Mouse (Mus musculus): Measurements from ENCODE around the gene G6pc. TPM values are rescaled to one million over a fixed set of nuclear protein-coding genes. Genes with fewer than 3 reads are reported as not detected.

Gene G6pc
- polyA plus RNA-seq, 1 experiment from 2014 or later, result not detected

DNA sequence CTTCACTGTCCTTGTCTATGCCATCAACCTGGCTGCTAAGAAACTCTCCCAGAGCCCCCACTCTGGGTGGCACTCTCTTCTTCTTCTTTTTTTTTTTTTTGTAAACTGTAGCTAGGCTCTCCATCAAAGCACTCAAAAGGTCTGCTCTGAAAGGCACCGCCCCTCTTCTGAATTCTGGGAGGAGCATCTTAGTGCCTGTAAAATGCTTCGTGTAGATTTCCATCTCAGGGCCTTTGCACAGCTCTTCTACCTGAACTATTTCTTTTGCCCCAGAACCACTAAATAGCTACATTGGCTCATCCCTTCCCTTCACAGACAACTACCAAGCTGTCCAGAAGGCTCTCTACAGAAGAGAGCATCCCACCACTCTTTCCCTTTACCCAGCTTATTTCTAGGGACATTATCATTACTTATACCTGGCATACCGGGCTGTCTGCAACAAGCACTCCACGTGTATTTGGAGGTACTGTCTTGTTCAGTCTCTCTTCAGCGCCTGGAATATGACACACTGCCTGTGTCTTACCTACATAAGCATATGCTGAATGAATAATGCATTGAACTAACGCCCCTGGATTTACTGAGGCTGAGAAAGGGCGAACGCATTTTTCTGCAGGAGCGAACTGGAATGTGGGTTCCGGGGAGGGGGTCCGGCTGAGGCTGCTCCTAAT is 49.2 kb downstream of the G6pc start:
- peaks cover 5% of the 10 kb centered on the region; the same call in 1 of the 2 replicates for H3K36me3 ChIP-seq (ENCODE audit: control insufficient read depth, insufficient read depth, low read length)
- peak overlapping the region; percentile 83 for H3K4me2 ChIP-seq
- no peaks in the 10 kb centered on the region for H3K27me3 ChIP-seq (ENCODE audit: control insufficient read depth, insufficient read depth, low read length)
- H3K4me3 ChIP-seq (ENCODE audit: low read depth, low read length), result peak overlapping the region; percentile 80
- H3K9ac ChIP-seq (ENCODE audit: low read depth, low read length), result peak overlapping the region; percentile 92
- H3K9me3 ChIP-seq (replicated peaks; ENCODE audit: control insufficient read depth, low read length), result no peaks in the 10 kb centered on the region
- H3K27ac ChIP-seq (ENCODE audit: low read depth, low read length), result peak overlapping the region; percentile 65
- no peaks in the 10 kb centered on the region; the same call in 1 of the 2 replicates for H3K4me1 ChIP-seq (ENCODE audit: control insufficient read depth, insufficient read depth, low read length)
- ATAC-seq (replicated peaks; ENCODE audit: insufficient number of reproducible peaks, low FRiP score, low TSS enrichment), result no peak
- WGBS (ENCODE audit: insufficient replicate concordance), result 3% methylated on average over 11 of the region's 11 CpGs

DNA sequence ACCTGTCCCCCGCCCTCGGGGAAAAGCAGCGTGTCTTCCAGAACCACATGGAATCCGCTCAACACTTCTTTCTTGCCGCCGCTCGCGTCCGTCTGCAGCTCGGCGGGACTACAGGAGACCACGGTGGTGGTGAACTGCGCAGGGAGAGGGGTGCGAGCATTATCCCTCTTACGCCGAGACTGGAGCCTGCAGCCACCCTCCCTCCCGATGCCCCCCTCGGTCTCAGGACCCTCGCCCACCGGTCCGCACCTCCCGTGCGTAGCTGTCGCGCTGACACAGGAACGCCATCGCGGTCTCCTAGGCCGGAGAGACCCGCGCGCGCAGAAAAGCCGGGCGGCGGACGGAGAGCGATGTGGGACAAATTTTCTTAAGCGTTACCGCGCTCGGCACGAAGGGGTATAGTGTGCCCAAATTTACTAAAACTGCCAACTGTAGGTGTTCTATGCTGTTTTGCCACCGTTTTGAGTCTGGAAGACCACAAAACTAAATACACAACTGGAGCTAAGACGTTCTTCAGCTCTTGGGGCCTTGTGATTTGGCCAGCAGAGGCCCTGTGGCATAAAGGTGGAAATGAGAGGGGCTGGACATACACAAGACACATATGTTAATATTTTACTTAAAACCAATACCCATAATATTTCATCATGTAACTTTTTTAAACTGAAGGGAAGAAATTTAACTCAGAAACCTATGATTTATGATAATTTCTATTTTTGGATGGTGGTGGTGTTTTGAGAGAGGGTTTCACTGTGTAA is 49.9 kb downstream of the G6pc start, which contains the start of gene Aarsd1:
Gene Aarsd1, minus strand, starts transcription at position 515 of the 755 bp plus-strand sequence.
- Histone ChIP-seq H3K27me3 (ENCODE audit: control insufficient read depth, insufficient read depth, low read length) (no peaks in the 10 kb centered on the region), H3K9ac (ENCODE audit: low read depth, low read length) (peak within 1 kb of the TSS; percentile 92), H3K9me3 (replicated peaks; ENCODE audit: control insufficient read depth, low read length) (no peaks in the 10 kb centered on the region), H3K4me3 (ENCODE audit: low read depth, low read length) (peak within 1 kb of the TSS; percentile 80), H3K4me2 (peak within 1 kb of the TSS; percentile 83), H3K4me1 (ENCODE audit: control insufficient read depth, insufficient read depth, low read length) (no peaks in the 10 kb centered on the region; the same call in 1 of the 2 replicates), H3K36me3 (ENCODE audit: control insufficient read depth, insufficient read depth, low read length) (peaks cover 8% of the 10 kb centered on the region; the same call in 1 of the 2 replicates), H3K27ac (ENCODE audit: low read depth, low read length) (peak within 1 kb of the TSS; percentile 65)
- under 1% methylated on average over 45 of the region's 45 CpGs for WGBS (ENCODE audit: insufficient replicate concordance)
- 0 out of 2 replicates have a peak, but pooled peaks have one; percentile 43 for ATAC-seq (replicated peaks; ENCODE audit: insufficient number of reproducible peaks, low FRiP score, low TSS enrichment)

GRCm38 (mm10) chr11:101418991-101419390 is 51.6 kb downstream of the G6pc start:
- Histone ChIP-seq H3K9me3 (replicated peaks; ENCODE audit: control insufficient read depth, low read length) (no peaks in the 10 kb centered on the region), H3K4me3 (ENCODE audit: low read depth, low read length) (no peak overlapping the region), H3K36me3 (ENCODE audit: control insufficient read depth, insufficient read depth, low read length) (0 out of 2 replicates have a peak, but pooled peaks cover 2% of the 10 kb centered on the region), H3K27ac (ENCODE audit: low read depth, low read length) (no peak overlapping the region), H3K4me2 (no peak overlapping the region), H3K27me3 (ENCODE audit: control insufficient read depth, insufficient read depth, low read length) (no peaks in the 10 kb centered on the region), H3K9ac (ENCODE audit: low read depth, low read length) (no peak overlapping the region; the same call in 1 of the 2 replicates), H3K4me1 (ENCODE audit: control insufficient read depth, insufficient read depth, low read length) (peaks cover 6% of the 10 kb centered on the region; the same call in 1 of the 2 replicates)
- no peak for ATAC-seq (replicated peaks; ENCODE audit: insufficient number of reproducible peaks, low FRiP score, low TSS enrichment)
- WGBS (ENCODE audit: insufficient replicate concordance), result 64% methylated on average over 6 of the region's 6 CpGs

DNA sequence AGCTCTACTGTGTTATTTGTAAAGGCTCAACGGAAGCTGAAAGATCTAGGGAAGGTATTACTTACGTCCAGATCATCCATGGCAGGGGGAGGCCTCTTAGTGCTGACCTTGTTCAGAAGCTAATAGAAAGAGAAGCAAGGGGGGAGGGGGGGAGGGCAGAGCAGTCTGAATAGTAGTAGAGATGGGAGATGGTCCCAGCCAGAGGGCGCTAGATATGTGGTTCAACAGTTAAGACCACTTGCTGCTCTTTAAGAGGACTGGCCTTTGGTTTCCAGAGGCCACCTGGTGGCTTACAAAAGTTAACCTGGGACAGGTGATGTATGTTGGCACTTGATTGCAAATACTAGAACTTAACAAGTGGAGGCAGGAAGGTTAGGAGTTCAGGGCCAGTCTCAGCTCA is 52.2 kb downstream of the G6pc start:
- ATAC-seq (replicated peaks; ENCODE audit: insufficient number of reproducible peaks, low FRiP score, low TSS enrichment), result no peak
- Histone ChIP-seq H3K4me2 (no peak overlapping the region), H3K27ac (ENCODE audit: low read depth, low read length) (no peak overlapping the region), H3K4me3 (ENCODE audit: low read depth, low read length) (no peak overlapping the region), H3K9me3 (replicated peaks; ENCODE audit: control insufficient read depth, low read length) (no peaks in the 10 kb centered on the region), H3K36me3 (ENCODE audit: control insufficient read depth, insufficient read depth, low read length) (0 out of 2 replicates have a peak, but pooled peaks cover 2% of the 10 kb centered on the region), H3K9ac (ENCODE audit: low read depth, low read length) (no peak overlapping the region), H3K4me1 (ENCODE audit: control insufficient read depth, insufficient read depth, low read length) (peaks cover 6% of the 10 kb centered on the region; the same call in 1 of the 2 replicates), H3K27me3 (ENCODE audit: control insufficient read depth, insufficient read depth, low read length) (no peaks in the 10 kb centered on the region)
- 34% methylated on average over 3 of the region's 3 CpGs for WGBS (ENCODE audit: insufficient replicate concordance)

GRCm38 (mm10) chr11:101420148-101420547 is 52.8 kb downstream of the G6pc start:
- Histone ChIP-seq H3K27ac (ENCODE audit: low read depth, low read length) (no peak overlapping the region), H3K36me3 (ENCODE audit: control insufficient read depth, insufficient read depth, low read length) (0 out of 2 replicates have a peak, but pooled peaks cover 2% of the 10 kb centered on the region), H3K27me3 (ENCODE audit: control insufficient read depth, insufficient read depth, low read length) (no peaks in the 10 kb centered on the region), H3K4me3 (ENCODE audit: low read depth, low read length) (no peak overlapping the region), H3K9ac (ENCODE audit: low read depth, low read length) (no peak overlapping the region), H3K4me2 (no peak overlapping the region), H3K9me3 (replicated peaks; ENCODE audit: control insufficient read depth, low read length) (no peaks in the 10 kb centered on the region), H3K4me1 (ENCODE audit: control insufficient read depth, insufficient read depth, low read length) (peaks cover 6% of the 10 kb centered on the region; the same call in 1 of the 2 replicates)
- ATAC-seq (replicated peaks; ENCODE audit: insufficient number of reproducible peaks, low FRiP score, low TSS enrichment), result no peak
- WGBS (ENCODE audit: insufficient replicate concordance), result 82% methylated on average over 5 of the region's 5 CpGs

DNA sequence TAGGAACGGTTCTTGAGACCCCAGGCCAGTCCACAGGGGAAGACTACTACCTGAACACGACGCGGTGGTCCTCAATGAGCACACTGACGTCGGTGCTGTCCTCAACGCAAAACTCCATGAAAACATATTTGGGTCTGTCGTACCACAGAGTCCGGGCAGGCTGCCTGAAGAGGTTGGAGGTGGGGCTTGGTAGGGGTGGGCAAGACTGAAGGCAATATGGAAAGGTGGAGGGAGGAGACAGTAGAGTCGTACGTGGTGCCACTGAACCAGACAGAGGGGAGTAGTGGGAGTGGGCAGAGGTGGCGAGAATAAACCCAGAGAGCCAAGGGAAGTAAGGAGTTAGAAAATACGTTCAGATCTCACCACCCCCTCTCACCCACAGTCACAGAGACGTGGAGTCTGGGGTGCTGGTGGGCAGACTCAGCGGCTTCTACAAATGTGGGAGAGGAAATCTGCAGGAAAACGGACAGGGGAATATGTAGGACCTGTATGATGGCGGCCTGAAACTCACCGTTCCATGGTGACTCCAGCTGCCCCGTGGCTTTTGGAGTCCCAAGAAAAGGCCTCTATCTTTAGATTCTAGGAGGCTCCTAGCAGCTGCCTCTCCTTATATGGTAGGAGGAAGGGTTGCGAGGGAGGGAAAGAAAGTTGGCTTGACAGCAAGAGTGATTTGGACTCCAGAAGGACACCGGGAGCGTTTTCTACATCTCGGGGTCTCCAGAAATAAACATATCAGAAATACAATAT is 56.9 kb downstream of the G6pc start, which contains the start of gene Gm27029:
Gene Gm27029, minus strand, starts transcription at position 692 of the 747 bp plus-strand sequence.
- Histone ChIP-seq H3K4me2 (peak within 1 kb of the TSS; percentile 98), H3K4me1 (ENCODE audit: control insufficient read depth, insufficient read depth, low read length) (peaks cover 17% of the 10 kb centered on the region)
- peak; percentile 62; the same call in 1 of the 2 replicates for ATAC-seq (replicated peaks; ENCODE audit: insufficient number of reproducible peaks, low FRiP score, low TSS enrichment)

DNA sequence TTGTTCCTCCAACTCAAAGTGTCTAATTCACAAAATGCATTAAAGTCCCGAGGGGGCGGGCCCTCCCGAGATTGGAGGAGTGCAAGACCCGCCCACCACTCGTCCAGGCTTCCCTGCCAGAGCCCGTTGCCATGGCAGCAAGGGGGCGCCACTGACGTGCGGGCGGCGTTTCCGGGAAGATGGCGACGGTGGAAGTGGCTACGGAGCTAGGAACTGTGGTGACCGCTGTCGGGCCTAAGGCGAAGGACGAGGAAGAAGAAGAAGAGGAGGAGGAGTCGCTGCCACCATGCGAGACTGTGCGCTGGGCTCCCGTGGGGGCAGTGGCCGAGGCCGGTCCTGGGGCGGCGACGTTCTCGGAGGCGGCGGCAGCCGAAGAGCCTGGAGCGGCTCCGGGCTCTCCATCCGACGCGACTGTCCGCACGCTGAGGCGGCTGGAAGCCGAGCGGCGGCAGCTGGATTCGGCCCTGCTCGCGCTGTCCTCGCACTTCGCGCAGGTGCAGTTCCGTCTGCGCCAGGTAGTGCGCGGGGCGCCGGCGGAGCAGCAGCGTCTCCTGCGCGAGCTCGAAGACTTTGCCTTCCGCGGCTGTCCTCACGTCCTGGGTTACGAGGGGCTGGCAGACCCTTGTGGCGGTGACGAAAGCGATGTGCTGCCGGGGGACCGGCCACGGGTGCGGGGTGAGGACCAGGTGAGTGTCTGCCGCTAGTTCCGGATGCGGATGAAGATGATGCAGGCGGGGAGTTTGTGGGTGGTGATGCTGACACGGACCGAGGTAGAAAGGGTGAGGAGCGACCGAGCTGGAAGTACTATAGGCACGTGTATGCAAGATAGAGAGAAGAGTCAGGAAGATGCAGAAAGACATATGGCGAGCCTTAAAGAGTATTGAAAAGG is 57.8 kb downstream of the G6pc start, which contains the start of the genes Rundc1 and Ptges3l:
Gene Rundc1, plus strand, starts transcription at position 161 of the 889 bp plus-strand sequence.
Gene Ptges3l, minus strand, starts transcription at position 409 of the 889 bp plus-strand sequence.
- Histone ChIP-seq H3K36me3 (ENCODE audit: control insufficient read depth, insufficient read depth, low read length) (peaks cover 3% of the 10 kb centered on the region), H3K4me1 (ENCODE audit: control insufficient read depth, insufficient read depth, low read length) (peaks cover 17% of the 10 kb centered on the region), H3K27me3 (ENCODE audit: control insufficient read depth, insufficient read depth, low read length) (no peaks in the 10 kb centered on the region), H3K9me3 (replicated peaks; ENCODE audit: control insufficient read depth, low read length) (no peaks in the 10 kb centered on the region), H3K27ac (ENCODE audit: low read depth, low read length) (peak within 1 kb of the TSS; percentile 94), H3K9ac (ENCODE audit: low read depth, low read length) (peak within 1 kb of the TSS; percentile 90), H3K4me3 (ENCODE audit: low read depth, low read length) (peak within 1 kb of the TSS; percentile 95), H3K4me2 (peak within 1 kb of the TSS; percentile 98)
- ATAC-seq (replicated peaks; ENCODE audit: insufficient number of reproducible peaks, low FRiP score, low TSS enrichment), result peak; percentile 88
- under 1% methylated on average over 74 of the region's 81 CpGs for WGBS (ENCODE audit: insufficient replicate concordance)

More for the DNA sequence above, 56.9 kb downstream of the G6pc start, which contains the start of gene Gm27029:
- Histone ChIP-seq H3K9me3 (replicated peaks; ENCODE audit: control insufficient read depth, low read length) (no peaks in the 10 kb centered on the region), H3K27ac (ENCODE audit: low read depth, low read length) (peak within 1 kb of the TSS; percentile 94), H3K4me3 (ENCODE audit: low read depth, low read length) (peak within 1 kb of the TSS; percentile 95), H3K36me3 (ENCODE audit: control insufficient read depth, insufficient read depth, low read length) (0 out of 2 replicates have a peak, but pooled peaks cover 2% of the 10 kb centered on the region), H3K27me3 (ENCODE audit: control insufficient read depth, insufficient read depth, low read length) (no peaks in the 10 kb centered on the region), H3K9ac (ENCODE audit: low read depth, low read length) (peak within 1 kb of the TSS; percentile 90)
- 3% methylated on average over 23 of the region's 23 CpGs for WGBS (ENCODE audit: insufficient replicate concordance)
